Mouse (Mus musculus) cortical plate, adult 2 months (tissue): ENCODE results near the gene Esrrb.

Source experiments
- CTCF ChIP-seq: fragments of 200-500 bp; IDR thresholded peaks from 2 replicates; pipeline ENCODE4 v1.5.1; 2011; ENCODE audit warnings: mild to moderate bottlenecking, control low read depth, low read length; ENCODE audit not compliant: insufficient read depth; ENCODE audit errors: extremely low read depth
- POLR2A ChIP-seq: fragments of 200-500 bp; IDR thresholded peaks from 2 replicates; pipeline ENCODE4 v1.6.1; 2011; ENCODE audit warnings: mild to moderate bottlenecking, low read length, control low read depth; ENCODE audit not compliant: insufficient read depth; ENCODE audit errors: extremely low read depth

DNA sequence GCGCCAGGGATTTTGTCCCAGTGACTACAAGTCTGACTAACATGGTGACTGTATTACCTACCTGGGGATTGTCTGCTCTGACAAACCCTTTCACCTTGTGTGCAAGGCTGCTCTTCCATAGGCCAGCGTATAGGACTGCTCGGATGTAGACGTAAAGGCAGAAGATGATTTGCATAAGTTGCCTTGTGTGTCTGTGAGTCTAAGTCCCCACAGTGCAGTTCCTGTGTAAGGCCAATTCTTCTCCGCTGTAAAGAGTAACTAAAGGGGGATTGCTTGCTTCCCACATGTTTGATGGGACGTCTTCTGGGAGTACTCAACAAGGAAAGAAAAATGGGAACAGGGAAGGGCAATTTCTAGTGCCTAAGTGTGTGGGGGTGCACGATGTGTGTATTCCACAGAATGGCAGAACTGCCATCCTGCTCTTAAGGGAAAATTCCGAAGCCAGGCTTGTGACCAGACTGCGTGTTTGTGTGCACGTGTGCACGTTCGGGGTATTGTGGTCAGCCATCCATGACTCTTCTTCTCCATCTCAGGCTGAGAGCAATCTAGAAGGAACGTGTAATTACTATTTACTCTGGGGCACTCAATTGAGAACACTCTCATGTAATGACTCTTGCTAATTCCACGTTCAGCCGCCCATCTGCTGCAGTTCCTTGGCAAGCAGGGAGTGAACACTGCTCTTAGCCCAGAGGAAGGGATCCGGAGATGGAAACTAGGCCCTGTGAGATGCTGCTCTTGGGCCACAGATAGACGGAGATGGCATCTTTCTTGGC lies 9.9 kb downstream of the Esrrb start:
- TF ChIP-seq CTCF = no peak
- TF ChIP-seq POLR2A = no peak
